In the genomic region with DNA sequence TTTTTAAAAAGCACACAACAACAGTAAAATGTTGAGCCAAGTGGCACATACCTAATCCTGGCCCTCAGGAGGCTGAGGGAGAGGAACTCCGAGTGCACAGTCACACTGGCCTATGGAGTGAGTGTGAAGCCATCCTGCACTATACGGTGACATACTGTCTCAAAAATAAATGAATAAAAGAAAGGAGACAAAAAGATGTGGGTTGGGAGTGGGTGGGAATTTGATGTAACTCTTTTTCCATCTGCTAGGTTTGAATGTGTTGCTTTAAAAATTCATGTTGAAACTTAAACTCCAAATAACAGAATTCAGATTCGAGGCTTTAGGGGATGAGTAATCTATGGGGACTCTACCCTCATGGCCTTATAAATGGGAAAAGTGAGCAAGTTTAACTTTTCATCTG, we compare ENCODE assay signal across 12 mouse cellular contexts. TPM values are rescaled to one million over a fixed set of nuclear protein-coding genes. Genes with fewer than 3 reads are reported as not detected.
"Had no signal": no experiment of that assay in that cellular context is flagged by ENCODE, and none has a peak within 500 bp of the region (broad histone marks: within the 10 kb centered on the region; RNA-seq: fewer than 3 reads in every experiment).

No protein-coding gene starts in this region.

- H3K4me3 ChIP-seq: limb, embryonic 10.5 days; limb, embryonic 13.5 days; liver, embryonic 12.5 days; liver, embryonic 15.5 days; lung, embryonic 15.5 days; stomach, embryonic 15.5 days had no signal

- DNase-seq: liver; midbrain, embryonic 14.5 days; right cerebral cortex, postnatal 25 days; spleen, adult 18-20 months; thymus, postnatal 25 days had no signal

- H3K27ac ChIP-seq: limb, embryonic 10.5 days; limb, embryonic 13.5 days; liver, embryonic 12.5 days; liver, embryonic 15.5 days; stomach, embryonic 15.5 days had no signal

RNA-seq across cellular contexts. Expression of a gene that starts 46.2 kb away (rescaled TPM):
- total RNA-seq: megakaryocyte-erythroid progenitor cell, adult 5-6 weeks had no signal
